ENCODE assay signal across 8 mouse cellular contexts in the genomic region with DNA sequence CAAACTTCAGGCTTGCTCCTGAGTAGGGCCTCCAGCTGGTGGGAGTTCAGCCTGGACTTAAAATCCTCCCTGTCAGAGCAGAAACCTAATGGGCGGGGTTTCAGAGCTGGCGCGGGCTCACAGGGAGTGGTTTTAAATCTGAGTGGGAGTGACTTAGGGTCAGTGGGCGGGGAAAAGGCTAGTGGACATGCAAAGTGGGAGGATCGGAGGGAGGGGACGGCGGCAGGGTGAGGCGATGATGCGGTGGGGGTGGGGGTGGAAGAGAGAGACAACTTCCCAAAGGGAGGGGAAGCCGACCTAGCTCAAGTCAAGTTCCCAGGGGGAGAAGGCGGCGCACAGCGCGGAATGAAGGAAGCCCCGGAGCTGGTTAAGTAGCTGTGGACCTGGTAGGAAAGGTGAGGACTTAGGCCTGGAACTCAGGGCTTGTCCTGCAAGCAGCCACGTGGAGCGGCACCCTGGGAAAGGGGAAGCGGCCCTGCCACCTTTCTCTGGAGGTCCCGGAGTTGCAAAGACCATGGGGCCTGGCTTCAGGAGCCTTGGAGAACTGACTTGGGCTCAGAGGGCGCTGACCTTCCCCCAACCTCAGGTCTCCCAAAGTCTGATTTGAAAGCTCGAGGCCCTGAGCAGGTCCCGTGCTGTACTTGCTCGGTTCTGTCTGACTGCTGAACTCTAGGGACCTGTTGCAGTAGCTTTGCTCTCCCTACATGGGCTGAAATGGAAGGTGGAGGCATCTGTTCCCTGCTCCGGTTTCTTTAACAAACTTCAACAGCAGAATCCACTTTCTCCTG. TPM values are rescaled to one million over a fixed set of nuclear protein-coding genes. Genes with fewer than 3 reads are reported as not detected.
DNase-seq lines count a peak whose midpoint lies in the region; ATAC-seq and TF ChIP-seq lines count a peak whose summit lies in the region.

Gene Pter (plus strand): TSS at position 238 of the 788 bp plus-strand sequence.

- H3K4me3 ChIP-seq in gastrocnemius, adult 2 months: peak within 1 kb of the TSS; percentile 85
- H3K4me3 ChIP-seq in hindbrain, embryonic 16.5 days (ENCODE audit: low read length): peak within 1 kb of the TSS; percentile 41
- peak within 1 kb of the TSS; percentile 62 for H3K4me3 ChIP-seq in macrophage (ENCODE audit: inconsistent target)

- peak within 1 kb of the TSS; percentile 90 for H3K27ac ChIP-seq in gastrocnemius, adult 2 months
- no peak within 1 kb of the TSS for H3K27ac ChIP-seq in hindbrain, embryonic 16.5 days (ENCODE audit: low read depth, low read length)
- H3K27ac ChIP-seq in macrophage: peak within 1 kb of the TSS; percentile 31; the same call in 1 of the 2 replicates

- TF ChIP-seq CTCF in gastrocnemius, adult 2 months (IDR thresholded peaks at IDR 0.05): no peak

- no peaks in the 10 kb centered on the region for H3K36me3 ChIP-seq in hindbrain, embryonic 16.5 days (ENCODE audit: control insufficient read depth, insufficient read depth, low read length)
- no peaks in the 10 kb centered on the region for H3K36me3 ChIP-seq in macrophage (ENCODE audit: inconsistent target)

- H3K4me1 ChIP-seq in hindbrain, embryonic 16.5 days (ENCODE audit: control insufficient read depth, insufficient read depth, low read depth, low read length): no peaks in the 10 kb centered on the region; the same call in 1 of the 2 replicates

- peak; percentile 97 for ATAC-seq in common myeloid progenitor, adult 5-6 weeks (replicated peaks; ENCODE audit: low read depth, poor library complexity, severe bottlenecking)
- ATAC-seq in hindbrain, embryonic 16.5 days: peak; percentile 95

- no peaks in the 10 kb centered on the region for H3K79me2 ChIP-seq in macrophage (ENCODE audit: inconsistent target)

- 1% methylated on average over 24 of the region's 24 CpGs for WGBS in hindbrain, embryonic 16.5 days
- whole genome bisulfite sequencing in macrophage (ENCODE audit: missing documents): 2% methylated on average over 24 of the region's 24 CpGs

- peak within 1 kb of the TSS; percentile 51 for H3K9ac ChIP-seq in hindbrain, embryonic 16.5 days (ENCODE audit: low read depth, low read length)

- DNase-seq in ZHBTc4 (ENCODE audit: low read depth, low spot score): peak; percentile 98
- DNase-seq in gastrocnemius, adult 2 months: peak; percentile 93
- peak; percentile 31 to 34 for DNase-seq in left cerebral cortex, adult 18-20 months (ENCODE audit: low spot score in 2 of 2)
- DNase-seq in retina, postnatal 7 days (ENCODE audit: low read depth, low spot score): peak; percentile 81
- DNase-seq in urinary bladder, adult 18-20 months (ENCODE audit: low spot score in 2 of 2): peak; percentile 80 to 87

- H3K9me3 ChIP-seq in hindbrain, embryonic 16.5 days (ENCODE audit: control insufficient read depth, low read length): no peaks in the 10 kb centered on the region

- intact Hi-C loops in gastrocnemius, adult 2 months (cut with DNase I): loop anchor here (5.0 kb wide), 1 partner anchor 217 kb away; no protein-coding TSS in a partner anchor

- peak within 1 kb of the TSS; percentile 68 for H3K4me2 ChIP-seq in hindbrain, embryonic 16.5 days (ENCODE audit: low read length)

- no peaks in the 10 kb centered on the region for H3K27me3 ChIP-seq in hindbrain, embryonic 16.5 days (replicated peaks; ENCODE audit: control insufficient read depth, insufficient read depth, low read length)

RNA-seq across cellular contexts. Expression of gene Pter, which starts in this region (rescaled TPM):
- 19.8 and 24.8 TPM in 2 replicates for total RNA-seq in common myeloid progenitor, adult 5-6 weeks (2017)
- total RNA-seq in gastrocnemius, adult 2 months (2021): 10 to 100 TPM; 10.6 to 12.1 TPM
- 8.0 and 9.3 TPM in 2 replicates for polyA plus RNA-seq in hindbrain, embryonic 16.5 days (2015; fragmentation: Nextera tagmentation; extraction: Ambion mirVana)
- total RNA-seq in left cerebral cortex, adult 18-20 months (2021): 1 to 10 TPM; 1.1 to 1.2 TPM
- 1 to 10 TPM in 17 of 26 experiments, under 1 TPM in 6, not detected in 3; 0.45 to 5.6 (median 2.5) TPM for total RNA-seq in macrophage (2018; cell fraction: chromatin; rRNA removed)
- total RNA-seq in macrophage (2018; cell fraction: cytosol; rRNA removed): 1 to 10 TPM; 3.1 to 6.1 (median 5.0) TPM
- total RNA-seq in macrophage (2018; cell fraction: nucleus; rRNA removed): 10 to 100 TPM in 1 of 26 experiments, 1 to 10 TPM in 20, under 1 TPM in 5; 0.20 to 12.2 (median 2.4) TPM
- polyA plus RNA-seq in macrophage (2018): 2.4 to 15.1 TPM (median 6.4 TPM) in 3 replicates

Comparison
In these comparisons a context has a peak if more than half of its experiments do, and no peak if none do; other contexts are left out.
1. DNase-seq: peak in every context shown above with its lines; median percentile 98 in ZHBTc4; 93 in gastrocnemius, adult 2 months; 84 in urinary bladder, adult 18-20 months; 81 in retina, postnatal 7 days; 32 in left cerebral cortex, adult 18-20 months.